Mouse (Mus musculus) monocyte, adult 2 months (primary cell): ENCODE data around the gene Nebl.

Experiments
- DNase-seq, 2 experiments: peaks; one replicate each; pipeline ENCODE4 v3.0.0; 2022; ENCODE audit warnings: low spot score in 2 of 2, low read depth in 1 of 2

Nebl gene

DNA sequence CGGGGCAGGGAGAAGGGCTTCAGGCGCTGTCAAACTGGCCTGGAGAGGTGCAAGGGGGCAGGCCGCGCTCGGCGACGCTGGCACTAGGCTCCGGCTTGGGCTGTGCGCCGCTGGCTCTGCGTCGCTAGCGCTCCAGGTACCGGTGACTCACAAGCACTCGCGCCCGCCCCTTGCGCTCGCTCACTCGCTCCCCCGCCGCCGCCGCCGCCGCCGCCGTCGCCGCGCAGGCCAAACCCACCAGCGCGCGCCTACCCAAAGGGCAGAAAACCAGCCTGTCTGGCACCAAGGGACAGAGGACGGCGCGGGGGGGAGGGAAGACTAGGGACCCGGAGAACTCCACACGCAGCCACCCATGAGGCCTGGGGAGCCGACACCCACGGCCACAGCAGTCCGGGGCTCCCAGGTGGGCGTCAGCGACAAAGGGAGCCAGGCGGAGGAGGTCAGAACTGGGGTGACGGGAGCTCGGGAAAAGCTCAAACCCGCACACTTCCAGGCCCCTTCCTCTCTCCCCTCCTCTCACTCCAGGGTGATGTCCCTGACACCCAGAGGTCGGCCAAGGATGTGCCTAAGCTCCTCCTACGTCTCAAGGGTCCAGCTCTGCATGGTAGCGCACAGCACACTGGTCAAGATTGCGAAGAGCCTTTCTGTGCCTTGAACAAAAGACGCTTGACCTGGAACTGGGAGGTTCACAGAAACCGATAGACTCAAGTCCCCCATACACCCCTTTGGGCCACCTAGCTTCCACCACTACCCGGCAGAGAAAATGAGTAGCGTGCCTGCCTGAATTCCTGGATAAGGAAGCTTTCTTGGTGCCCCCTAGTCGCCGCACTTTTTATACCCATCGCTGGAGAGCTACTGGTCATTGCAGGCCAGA, at the start of gene Nebl:
Gene Nebl, minus strand, starts transcription at position 508 of the 874 bp plus-strand sequence.
- no peak for DNase-seq

DNA sequence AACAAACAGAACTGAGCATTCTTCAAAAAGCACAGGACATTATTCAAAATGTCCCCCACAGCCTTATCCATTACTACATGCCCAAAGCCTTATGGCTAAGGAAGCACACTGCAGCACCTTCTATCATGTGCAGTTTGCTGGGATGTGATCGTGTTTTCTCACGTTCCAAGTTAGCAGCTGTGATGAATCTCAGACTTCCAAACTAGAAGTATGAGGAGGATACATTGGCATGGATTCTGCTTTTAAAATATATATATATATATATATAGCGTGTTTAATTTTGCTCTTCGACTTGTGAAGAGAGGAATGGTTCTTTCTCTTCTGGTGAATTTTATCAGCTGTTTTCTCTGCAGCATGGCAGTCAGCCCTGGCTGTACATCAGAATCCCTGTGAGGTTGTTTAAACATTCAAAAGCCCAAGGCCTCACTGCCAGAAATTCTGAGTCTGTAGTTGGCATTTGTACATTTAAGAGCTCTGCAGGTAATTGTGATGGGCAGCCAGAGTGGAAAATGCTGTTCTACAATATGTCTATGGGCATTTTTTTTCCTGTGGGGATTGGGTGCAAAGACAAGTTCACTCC, 39.1 kb upstream of the Nebl start:
- DNase-seq = no peak

DNA sequence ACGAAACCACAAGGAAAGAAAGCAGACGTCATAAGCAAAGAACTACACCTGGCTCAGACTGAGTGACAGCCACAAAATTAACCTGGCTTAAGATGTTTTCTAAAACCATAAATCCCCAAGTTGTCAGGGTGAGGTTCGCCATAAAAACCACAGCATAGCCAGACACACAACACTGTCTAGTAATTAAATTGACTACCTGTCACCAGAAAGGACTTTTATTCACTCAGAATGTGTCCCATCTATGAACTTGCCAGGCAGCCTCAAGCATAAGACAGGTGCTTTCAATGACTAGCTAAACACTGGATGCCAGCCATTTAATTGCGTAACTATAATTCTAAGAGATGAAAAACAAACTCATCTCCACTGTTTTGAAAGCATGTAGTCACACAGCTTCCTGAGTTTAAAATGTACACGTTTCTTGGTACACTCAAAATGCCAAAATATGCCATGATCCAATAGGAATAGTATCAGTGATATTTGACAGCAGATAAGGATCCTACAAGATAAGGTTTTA, 38.0 kb upstream of the Nebl start:
- no peak for DNase-seq

DNA sequence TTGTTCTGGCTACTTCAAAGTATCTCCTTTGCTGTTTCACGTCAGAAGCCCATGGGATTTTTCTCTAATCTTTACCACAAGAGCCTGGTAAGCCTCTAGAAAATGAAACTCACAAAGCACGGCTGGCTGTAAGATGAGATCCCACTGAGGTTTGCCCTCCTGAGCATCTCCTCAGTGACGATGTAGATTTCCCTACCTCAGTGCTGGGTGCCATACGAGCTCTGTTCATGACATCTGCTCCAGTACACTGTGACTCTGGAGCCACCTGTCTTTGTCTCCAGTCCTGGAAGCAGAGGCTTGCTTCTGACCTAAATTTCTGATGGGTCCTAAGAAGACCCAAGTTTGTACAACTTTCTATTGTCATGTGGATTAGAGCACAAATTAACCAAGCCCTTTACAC, 25.0 kb upstream of the Nebl start:
- DNase-seq = no peak

DNA sequence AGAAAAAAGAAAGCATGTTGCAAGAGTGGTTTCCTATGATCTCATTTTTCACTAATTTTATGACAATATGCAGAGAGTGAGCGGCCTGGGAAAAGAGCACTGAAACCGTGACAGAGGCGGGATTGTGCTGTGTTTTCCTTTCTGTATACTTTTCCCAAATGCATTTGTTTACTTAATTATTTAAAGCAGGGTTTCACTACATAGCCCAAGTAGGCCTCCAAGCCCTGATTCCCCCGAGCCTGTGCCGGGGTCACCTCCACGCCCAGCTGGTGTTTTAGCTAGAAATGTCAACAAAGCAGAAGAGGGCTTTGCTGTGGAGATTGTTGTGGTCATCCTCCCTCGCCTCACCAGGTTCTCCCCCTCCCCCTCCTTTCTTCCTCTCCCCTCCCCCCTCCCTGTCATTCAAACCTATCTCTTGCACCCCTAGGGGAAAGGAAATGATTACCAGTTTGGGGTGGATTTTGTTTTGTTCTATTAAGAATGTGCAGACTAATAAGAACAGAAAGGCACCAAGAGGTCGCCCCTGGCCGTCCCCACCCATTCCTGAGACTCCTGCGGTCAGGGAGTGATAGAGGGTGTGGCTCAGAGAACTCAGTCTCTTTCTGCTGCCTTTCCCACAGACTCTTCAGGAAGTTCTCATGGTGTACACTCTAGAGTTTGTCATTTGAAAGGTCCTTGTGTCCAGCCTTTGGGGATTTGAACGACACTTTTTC, 10.9 kb upstream of the Nebl start:
- no peak for DNase-seq

DNA sequence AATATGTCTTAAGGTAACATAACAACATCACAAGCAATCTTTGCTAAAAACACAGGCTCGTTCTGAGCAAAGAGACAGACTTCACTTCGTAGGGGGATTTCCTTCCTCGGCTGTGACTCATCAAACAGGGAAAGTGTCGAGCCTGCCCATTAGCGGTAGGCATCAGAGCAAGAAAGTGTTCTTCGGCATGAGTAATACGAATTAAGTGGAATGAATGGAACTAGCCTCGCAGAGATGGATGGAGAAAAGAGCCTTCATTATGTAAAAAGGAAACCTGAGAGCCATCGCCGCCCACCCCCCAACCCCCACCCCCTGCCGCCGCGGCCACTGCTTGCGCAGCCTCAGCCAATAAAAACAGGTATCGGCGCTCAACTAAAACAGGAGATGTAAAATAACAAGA, 10.3 kb upstream of the Nebl start:
- no peak for DNase-seq

DNA sequence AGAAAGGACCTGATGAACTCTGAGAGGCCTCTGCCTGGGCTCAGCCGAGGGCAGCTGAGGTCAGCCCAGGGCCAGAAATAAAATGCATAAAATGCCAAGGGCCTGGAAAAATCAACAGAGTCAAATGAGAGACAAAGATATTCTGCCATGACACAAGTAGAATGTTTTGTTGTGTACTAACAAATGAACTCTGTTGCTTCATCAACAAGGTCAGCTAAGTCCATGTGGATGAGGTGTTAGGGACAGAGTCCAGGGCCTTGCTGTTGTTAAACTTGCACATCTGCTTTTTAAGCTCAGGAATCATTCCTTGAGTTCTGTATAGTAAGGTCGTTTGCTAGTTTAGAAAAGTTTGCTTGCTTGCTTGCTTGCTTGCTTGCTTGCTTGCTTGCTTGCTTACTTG, 9.2 kb upstream of the Nebl start:
- DNase-seq = no peak

DNA sequence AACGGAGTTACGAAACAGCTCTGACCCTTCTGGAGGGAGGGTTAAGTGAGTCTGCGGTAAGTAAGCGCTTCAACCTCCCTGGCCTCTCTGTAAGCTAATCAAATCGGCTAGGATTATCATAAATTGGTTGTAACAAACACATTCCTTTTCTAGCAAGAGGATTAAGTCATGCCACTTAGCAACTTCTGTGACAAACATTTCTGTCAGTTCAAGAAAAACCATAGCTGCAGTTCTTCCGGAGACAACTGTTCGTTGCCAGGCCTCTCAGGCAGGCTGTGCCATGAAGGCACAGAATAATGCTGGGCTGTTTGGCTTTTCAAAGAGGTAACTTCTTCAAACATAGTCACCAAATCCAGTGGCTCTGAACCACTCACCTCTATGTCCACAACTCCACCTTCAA, 946 bp upstream of the Nebl start:
- DNase-seq = no peak

DNA sequence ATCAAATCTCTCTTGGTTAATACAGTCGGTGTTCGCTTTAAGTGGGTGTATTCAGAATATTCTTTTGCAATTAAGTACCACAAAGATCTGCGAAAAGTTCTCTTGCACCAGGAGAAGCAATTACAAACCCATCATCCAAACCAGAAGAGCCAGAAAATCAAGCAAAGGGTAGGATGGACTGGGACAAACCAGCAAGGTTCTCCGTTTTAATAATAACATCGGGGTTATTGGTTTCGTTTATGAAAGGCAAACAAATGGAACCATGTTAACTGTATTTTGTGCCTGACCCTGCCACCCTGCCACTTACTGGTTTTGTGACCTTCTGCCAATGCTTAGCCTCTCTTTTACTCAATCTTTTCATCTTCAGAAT, 552 bp upstream of the Nebl start:
- DNase-seq = no peak

DNA sequence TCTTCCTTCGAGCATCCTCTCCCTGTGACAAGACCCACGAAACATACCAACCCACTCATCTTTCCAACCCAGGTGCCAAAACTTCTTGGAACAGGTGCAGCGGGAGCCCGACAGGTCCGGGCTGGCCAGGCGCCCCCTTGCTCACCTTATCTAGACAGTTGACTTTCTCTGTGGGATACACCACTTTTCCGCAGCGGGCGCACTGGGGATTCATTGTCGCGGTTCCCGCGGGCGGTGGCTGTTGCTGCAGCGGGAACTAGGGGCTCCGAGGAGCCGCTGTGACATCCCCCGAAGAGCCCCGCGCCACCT, 662 bp downstream of the Nebl start:
- no peak for DNase-seq

DNA sequence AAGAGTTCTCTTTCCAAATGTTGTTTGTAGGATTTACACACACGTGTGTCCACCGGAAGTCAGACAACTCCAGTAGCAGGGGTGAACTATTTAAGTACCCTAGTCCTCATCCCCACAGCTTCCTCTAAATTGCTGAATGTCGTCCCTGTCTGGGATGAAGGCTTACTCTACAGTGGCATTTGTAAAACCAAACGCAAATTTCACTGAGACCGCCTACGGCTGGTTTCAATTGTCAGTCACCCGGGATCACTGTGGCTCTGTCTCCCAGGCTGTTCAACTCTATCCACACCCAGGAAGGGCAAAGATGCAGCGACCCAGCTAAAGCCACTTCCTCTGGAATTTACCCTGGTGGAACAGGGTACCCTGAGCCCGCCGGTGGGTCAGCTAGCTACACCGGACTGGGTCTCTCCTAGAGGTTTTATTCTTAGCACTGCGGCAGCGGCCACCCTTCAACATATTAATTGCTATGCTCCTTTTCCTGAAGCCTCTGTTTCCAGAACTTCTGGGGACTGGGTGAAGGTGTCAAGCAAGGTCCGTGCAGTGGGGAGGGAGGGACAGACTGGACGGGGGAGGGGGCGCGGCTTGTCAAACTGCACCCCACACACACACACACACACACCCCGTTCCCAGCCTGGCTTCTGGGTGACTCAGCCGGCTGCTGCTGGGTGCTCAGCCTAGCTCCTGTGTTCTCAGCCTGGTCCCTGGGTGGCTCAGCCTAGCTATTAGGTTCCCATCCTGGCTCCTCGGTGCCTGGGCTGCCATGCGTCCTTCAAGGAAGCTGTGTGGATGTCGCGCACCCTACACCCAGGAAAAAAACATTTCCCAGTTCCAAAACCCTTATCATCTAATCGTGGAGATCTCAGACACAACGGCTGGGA, 1.3 kb downstream of the Nebl start:
- no peak for DNase-seq

DNA sequence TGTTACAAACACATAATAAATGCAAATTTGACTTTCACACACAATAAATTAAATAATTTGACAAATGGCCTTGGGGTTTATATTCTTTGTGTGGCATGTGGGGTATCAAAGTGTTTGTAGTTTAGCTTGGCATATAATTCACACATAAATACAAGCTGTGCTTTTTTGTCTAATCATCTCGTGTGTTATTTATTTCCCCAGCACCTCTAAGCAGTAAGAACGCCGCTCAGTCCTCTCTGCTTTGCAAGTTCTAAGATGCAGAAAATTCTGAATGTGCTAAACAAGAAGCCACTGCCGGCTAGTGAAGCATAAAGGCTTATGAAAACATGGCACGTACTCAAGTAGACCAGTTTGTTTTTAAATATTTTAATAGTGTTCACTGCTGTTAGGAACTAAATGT, 6.9 kb downstream of the Nebl start:
- no peak for DNase-seq

DNA sequence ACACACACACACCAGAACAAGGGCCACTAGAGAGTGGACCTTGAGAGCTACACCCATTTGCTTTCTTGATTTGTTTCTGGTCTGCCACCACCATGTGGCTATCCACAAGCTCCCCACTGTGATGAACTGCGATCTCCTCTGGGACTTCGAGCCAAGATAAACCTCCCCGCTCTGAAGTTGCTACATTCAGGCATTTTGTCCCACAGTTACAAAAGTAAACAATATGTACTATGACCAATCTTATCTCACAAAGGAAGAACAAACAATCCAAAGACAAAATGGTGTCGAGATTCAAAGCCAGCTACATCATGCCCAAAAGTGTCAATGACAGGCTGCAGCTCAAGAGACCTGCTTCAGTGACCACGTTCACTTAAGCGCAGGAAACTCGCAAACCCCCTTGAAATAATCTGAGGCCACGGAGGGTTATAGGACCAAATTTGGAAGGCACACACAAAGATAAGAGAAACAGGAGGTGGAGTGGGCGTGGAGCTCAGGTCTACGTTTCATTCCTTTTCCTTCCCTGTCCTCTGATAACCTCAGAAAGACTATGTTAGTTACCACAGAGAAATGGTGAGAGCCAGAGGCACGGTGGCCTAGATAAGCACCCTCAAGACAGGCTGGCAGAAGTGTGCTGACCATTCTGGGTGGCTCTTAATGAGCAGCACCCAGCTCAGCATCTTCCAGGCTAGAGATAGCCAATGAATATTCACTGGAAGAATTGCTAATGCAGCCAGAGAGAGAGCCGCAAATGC, 7.8 kb downstream of the Nebl start:
- no peak for DNase-seq

DNA sequence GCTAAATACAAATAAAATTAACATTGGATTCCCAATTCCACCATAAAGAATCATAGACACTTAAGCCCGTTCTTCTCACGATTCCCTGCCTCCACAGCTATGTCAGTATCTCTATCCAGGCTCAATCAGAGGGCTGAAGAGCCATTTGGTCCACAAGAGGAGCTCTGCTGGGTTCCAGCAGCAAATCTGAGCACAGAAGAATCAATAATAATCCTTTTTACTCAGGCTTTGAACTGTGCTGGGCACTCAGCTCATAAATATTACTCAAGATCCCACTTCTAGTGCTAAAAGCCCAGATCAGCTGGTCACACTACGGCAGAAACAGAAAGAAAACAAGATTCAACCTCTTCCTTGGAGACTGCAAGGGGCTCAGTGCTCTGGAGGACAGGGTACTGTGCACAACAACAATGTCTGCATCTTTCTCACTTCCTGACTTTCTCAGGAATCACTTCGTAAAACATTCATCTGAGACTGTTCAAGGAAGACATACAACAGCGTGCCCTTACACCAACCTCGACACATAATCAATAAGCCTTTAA, 10.0 kb downstream of the Nebl start:
- no peak for DNase-seq

DNA sequence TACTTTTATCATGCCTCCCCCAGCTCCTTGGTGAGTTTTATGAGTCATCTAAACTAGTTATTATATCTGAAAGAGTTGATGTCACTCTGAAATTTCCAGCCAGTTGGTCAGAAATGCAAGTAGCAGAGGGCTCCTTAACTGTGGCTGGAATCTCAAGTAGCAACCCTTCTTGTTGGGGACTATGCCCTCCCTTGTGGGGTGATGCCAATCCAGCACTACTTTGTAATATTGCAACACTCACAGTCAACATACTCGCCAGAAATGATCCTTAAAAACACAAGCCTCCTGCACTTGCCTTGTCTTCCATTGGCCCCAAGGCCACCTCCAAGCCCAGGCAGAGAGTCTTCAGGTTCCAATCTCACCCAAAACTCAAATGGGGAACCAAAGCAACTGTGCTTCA, 13.0 kb downstream of the Nebl start:
- DNase-seq = no peak

DNA sequence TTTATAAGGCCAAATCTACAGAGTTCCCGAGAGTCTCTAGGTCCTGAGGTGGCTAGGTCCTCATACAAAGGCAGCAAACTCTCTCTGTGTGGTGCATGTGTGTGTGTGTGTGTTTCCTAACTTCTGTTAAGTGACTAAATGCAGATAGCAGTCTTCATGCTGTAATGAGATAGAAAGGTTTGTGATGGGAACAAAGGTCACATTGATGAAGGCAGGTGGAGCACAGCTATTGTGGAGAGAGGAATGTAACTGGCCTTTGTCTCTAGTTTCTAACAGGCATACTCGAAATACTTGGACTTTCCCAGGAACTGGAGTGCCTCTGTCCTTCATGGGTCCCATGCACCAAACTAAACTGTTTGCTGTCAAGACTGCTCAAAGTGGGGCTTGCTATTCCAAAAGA, 14.1 kb downstream of the Nebl start:
- DNase-seq = no peak

DNA sequence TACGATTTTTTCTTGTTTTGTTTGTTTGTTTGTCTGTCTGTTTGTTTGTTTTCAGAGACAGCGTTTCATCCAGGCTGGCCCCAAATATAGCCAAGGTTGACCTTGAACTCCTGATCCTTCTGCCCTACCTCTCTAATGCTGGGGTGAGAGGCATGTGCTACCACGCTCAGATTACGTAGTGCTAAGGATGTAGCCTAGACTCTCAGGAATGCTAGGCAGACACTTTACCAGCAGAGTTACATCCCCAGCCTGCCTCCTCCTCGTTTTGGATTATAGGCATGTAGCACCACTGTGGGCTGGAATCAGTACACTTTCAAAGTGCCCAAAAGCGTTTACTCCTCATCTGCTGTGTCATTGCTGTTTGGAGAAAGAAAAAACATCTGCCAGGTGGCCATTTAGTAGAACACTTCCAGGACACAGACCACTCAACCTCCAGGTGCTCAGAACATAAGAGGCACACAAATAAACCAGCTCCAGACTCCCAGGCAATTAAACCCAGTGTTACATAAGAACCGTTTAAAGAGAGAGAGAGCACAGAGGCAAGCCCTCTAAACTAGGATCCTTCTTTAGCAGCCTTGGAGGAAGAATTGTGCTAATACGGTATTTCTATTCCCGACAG, 16.0 kb downstream of the Nebl start:
- DNase-seq = no peak

DNA sequence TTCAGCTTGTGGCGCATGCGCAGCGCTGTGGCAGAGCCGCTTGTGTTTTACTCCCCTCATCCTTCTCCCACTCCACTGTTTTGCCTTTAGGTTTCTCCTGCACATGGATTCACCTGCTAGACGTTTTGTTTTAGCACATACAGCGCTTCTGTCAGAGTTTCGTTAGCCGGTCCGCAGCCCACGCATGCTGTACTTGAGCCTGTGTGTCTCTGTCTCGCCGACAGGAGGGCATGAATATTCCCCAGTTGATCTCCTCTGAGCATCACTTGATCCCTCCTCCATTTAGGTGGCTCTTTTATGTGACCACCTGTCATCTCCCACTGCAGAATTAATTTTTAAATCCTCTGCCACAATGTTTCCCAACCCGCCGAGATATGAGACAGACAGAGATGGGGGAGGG, 16.6 kb downstream of the Nebl start:
- no peak for DNase-seq

DNA sequence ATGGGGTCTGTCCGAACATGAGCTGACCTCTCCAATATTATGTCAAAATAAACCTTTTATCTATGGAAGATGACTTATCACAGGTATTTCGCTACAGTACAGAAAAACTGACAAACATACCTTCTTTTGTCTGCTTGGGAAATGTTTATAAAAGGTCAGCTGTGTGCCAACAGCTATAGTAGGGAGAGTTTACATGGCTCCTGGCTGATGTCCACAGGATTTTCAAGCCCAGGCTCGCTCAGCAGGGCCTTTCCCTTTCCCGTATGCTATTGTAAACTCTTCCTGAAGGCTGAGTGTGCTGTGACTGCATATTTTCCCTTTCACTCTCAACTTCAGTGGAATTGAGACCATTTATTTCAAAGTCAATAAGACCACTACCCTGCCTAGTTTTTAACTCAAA, 17.1 kb downstream of the Nebl start:
- no peak for DNase-seq

DNA sequence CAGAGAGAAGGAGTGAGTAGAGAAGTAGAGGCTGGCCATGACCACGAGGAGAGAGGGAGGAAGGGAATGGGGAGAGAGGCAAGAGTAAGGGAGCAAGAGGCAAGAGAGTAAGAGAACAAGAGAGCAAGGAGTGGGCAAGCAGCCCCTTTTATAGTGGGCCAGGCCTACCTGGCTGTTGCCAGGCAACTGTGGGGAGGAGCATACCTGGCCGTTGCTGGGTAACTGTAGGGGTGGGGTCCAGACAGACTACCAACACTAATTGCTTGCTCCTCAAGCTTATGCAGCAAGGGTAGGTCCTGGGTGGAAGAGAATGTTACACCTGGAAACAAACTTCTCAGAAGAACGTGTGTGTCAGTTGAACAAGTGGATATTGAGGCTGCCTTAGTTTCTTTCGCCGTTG, 20.0 kb downstream of the Nebl start:
- DNase-seq = no peak
